Mouse (Mus musculus) spleen, adult 2 months (tissue): Measurements from ENCODE around the gene Gm10643.

ENCODE experiments used
- CTCF ChIP-seq: fragments of 200-500 bp; IDR thresholded peaks from 2 replicates; pipeline ENCODE4 v1.5.1; 2011; ENCODE audit warnings: mild to moderate bottlenecking, inconsistent platforms; ENCODE audit not compliant: insufficient read depth, insufficient read length, insufficient replicate concordance; ENCODE audit errors: extremely low read depth
- POLR2A ChIP-seq: fragments of 200-500 bp; IDR thresholded peaks from 2 replicates; pipeline ENCODE4 v1.6.1; 2011; ENCODE audit warnings: low read depth, low read length, inconsistent platforms

- TF ChIP-seq CTCF (no peak), POLR2A (no peak)
Observed at GRCm38 (mm10) chr8:84053229-84053628, 11.7 kb downstream of the Gm10643 start.
